9 mouse cellular contexts compared by ENCODE assay signal in genomic region chr11:67350153-67350768, GRCm38 (mm10). TPM values are rescaled to one million over a fixed set of nuclear protein-coding genes. Genes with fewer than 3 reads are reported as not detected.
DNase-seq lines count a peak whose midpoint lies in the region; ATAC-seq lines count a peak whose summit lies in the region.
"Had no signal": no experiment of that assay in that cellular context is flagged by ENCODE, and none has a peak within 500 bp of the region (broad histone marks: within the 10 kb centered on the region; RNA-seq: fewer than 3 reads in every experiment).

No protein-coding gene starts in this region.

- H3K36me3 ChIP-seq in forebrain, embryonic 13.5 days (ENCODE audit: poor library complexity, severe bottlenecking): no peaks in the 10 kb centered on the region
- no peaks in the 10 kb centered on the region for H3K36me3 ChIP-seq in lung, embryonic 16.5 days (ENCODE audit: control insufficient read depth, insufficient read depth, low read length)

- ATAC-seq in cerebellum, adult (ENCODE audit: insufficient number of reproducible peaks, low FRiP score, low TSS enrichment): 0 out of 2 replicates have a peak, but pooled peaks have one; percentile 59
- ATAC-seq in forebrain, embryonic 13.5 days: 0 out of 2 replicates have a peak, but pooled peaks have one; percentile 62
- ATAC-seq in hematopoietic stem cell, adult 5-6 weeks (replicated peaks in 1 of 2; ENCODE audit: insufficient read depth in 1 of 2, low FRiP score in 2 of 2, low TSS enrichment in 1 of 2, low read depth in 1 of 2, poor library complexity in 2 of 2, severe bottlenecking in 2 of 2): peak; percentile 61 to 65; a peak in 3 of 4 replicates
- ATAC-seq in lung, embryonic 16.5 days (ENCODE audit: low read depth): peak; percentile 69; the same call in 1 of the 2 replicates

- H3K9ac ChIP-seq in forebrain, embryonic 13.5 days: no peak overlapping the region
- no peak overlapping the region for H3K9ac ChIP-seq in lung, embryonic 16.5 days (ENCODE audit: low read length)

- no peaks in the 10 kb centered on the region for H3K4me1 ChIP-seq in forebrain, embryonic 13.5 days
- H3K4me1 ChIP-seq in lung, embryonic 16.5 days (replicated peaks; ENCODE audit: control insufficient read depth, insufficient read depth, low read length): no peaks in the 10 kb centered on the region

- no peak overlapping the region for H3K4me3 ChIP-seq in forebrain, embryonic 13.5 days
- H3K4me3 ChIP-seq in lung, embryonic 16.5 days (ENCODE audit: low read length): no peak overlapping the region

- no peaks in the 10 kb centered on the region for H3K27me3 ChIP-seq in forebrain, embryonic 13.5 days
- H3K27me3 ChIP-seq in lung, embryonic 16.5 days (ENCODE audit: control insufficient read depth, insufficient read depth, low read depth, low read length): no peaks in the 10 kb centered on the region

- peak; percentile 88 for DNase-seq in NIH3T3 (ENCODE audit: low read depth)
- DNase-seq in layer of hippocampus, adult 18-20 months (ENCODE audit: low spot score in 2 of 2): peak; percentile 54 to 89
- peak; percentile 56 for DNase-seq in retina, postnatal 7 days (ENCODE audit: low read depth, low spot score)
- peak; percentile 75 for DNase-seq in urinary bladder, postnatal 14 days (ENCODE audit: low spot score)

- H3K27ac ChIP-seq in forebrain, embryonic 13.5 days: no peak overlapping the region
- no peak overlapping the region for H3K27ac ChIP-seq in lung, embryonic 16.5 days (ENCODE audit: low read length)
- H3K27ac ChIP-seq: macrophage had no signal

- H3K9me3 ChIP-seq in forebrain, embryonic 13.5 days (replicated peaks): no peaks in the 10 kb centered on the region
- H3K9me3 ChIP-seq in lung, embryonic 16.5 days (ENCODE audit: control insufficient read depth, low read length): no peaks in the 10 kb centered on the region

- WGBS in forebrain, embryonic 13.5 days: 54% methylated on average over 14 of the region's 14 CpGs
- WGBS in lung, embryonic 16.5 days: 43% methylated on average over 14 of the region's 14 CpGs

- H3K4me2 ChIP-seq in forebrain, embryonic 13.5 days: no peak overlapping the region
- peak overlapping the region; percentile 28 for H3K4me2 ChIP-seq in lung, embryonic 16.5 days (ENCODE audit: low read depth, low read length)

RNA-seq across cellular contexts. Expression of gene Myh13, which starts 28.8 kb away (rescaled TPM):
- not detected in 2 replicates for polyA plus RNA-seq in forebrain, embryonic 13.5 days (2015; fragmentation: Nextera tagmentation; extraction: Ambion mirVana)
- not detected in 2 replicates for total RNA-seq in hematopoietic stem cell, adult 5-6 weeks (2017)
- total RNA-seq in layer of hippocampus, adult 18-20 months (2021): under 1 TPM; 0.10 to 0.12 TPM
- 0.28 and 0.58 TPM in 2 replicates for polyA plus RNA-seq in lung, embryonic 16.5 days (2015; fragmentation: Nextera tagmentation; extraction: Ambion mirVana)
- polyA plus RNA-seq: macrophage had no signal
